Mouse (Mus musculus) lung, embryonic 14.5 days (tissue): Measurements from ENCODE around the gene Trmt2b. TPM values are rescaled to one million over a fixed set of nuclear protein-coding genes. Genes with fewer than 3 reads are reported as not detected.

Experiments
- ATAC-seq: fragments of 200-750 bp; cut with Nextera tagmentation; 2 replicates; pipeline ENCODE4 v1.8.0; 2017; ENCODE audit warnings: mild to moderate bottlenecking, moderate TSS enrichment, moderate library complexity; ENCODE audit not compliant: insufficient read depth
- DNase-seq: peaks from one replicate; pipeline ENCODE4 v3.0.0-alpha.2; 2015
- H3K27ac ChIP-seq: fragments of 300-500 bp; sonication (generic); 2 replicates; pipeline ENCODE4 v1.5.1; 2014; ENCODE audit warnings: low read depth, mild to moderate bottlenecking, moderate library complexity
- H3K27me3 ChIP-seq: fragments of 300-500 bp; sonication (generic); 2 replicates; pipeline ENCODE4 v1.6.1; 2014; ENCODE audit warnings: low read length, control low read depth; ENCODE audit not compliant: insufficient read depth
- H3K36me3 ChIP-seq: fragments of 300-500 bp; sonication (generic); 2 replicates; pipeline ENCODE4 v1.6.1; 2014; ENCODE audit warnings: control low read depth; ENCODE audit not compliant: insufficient read depth
- H3K4me1 ChIP-seq: fragments of 300-500 bp; sonication (generic); 2 replicates; pipeline ENCODE4 v1.6.1; 2014; ENCODE audit warnings: antibody characterized with exemption, control low read depth; ENCODE audit not compliant: insufficient read depth
- H3K4me2 ChIP-seq: fragments of 300-500 bp; sonication (generic); 2 replicates; pipeline ENCODE4 v1.6.1; 2014; ENCODE audit warnings: mild to moderate bottlenecking
- H3K4me3 ChIP-seq: fragments of 300-500 bp; sonication (generic); 2 replicates; pipeline ENCODE4 v1.5.1; 2014; ENCODE audit warnings: low read depth, low read length
- H3K9ac ChIP-seq: fragments of 300-500 bp; sonication (generic); 2 replicates; pipeline ENCODE4 v1.6.1; 2014
- H3K9me3 ChIP-seq: fragments of 300-500 bp; sonication (generic); 2 replicates; pipeline ENCODE4 v1.6.1; 2016; ENCODE audit warnings: low read depth, low read length, control low read depth
- CTCF ChIP-seq: IDR thresholded peaks from 2 replicates; pipeline ENCODE4 v1.5.1; 2016; ENCODE audit warnings: antibody characterized with exemption, low read depth
- WGBS: fragments of 180-500 bp; shearing (Covaris S2); extraction: QIAGEN DNeasy Blood & Tissue Kit; methylation state at CpG from one replicate; pipeline ENCODE4 v1.1.7; 2014; 5-methylcytosine and 5-hydroxymethylcytosine counted together
- polyA plus RNA-seq: library from polyadenylated mRNA; unstranded; fragments of >200 nt; fragmentation: Nextera tagmentation; extraction: Ambion mirVana; gene quantifications from 2 replicates; pipeline ENCODE4 v1.2.1, GENCODE M21; 2014

The Trmt2b gene
- polyA plus RNA-seq, 1 experiment from 2014 or later = 18.0 TPM

DNA sequence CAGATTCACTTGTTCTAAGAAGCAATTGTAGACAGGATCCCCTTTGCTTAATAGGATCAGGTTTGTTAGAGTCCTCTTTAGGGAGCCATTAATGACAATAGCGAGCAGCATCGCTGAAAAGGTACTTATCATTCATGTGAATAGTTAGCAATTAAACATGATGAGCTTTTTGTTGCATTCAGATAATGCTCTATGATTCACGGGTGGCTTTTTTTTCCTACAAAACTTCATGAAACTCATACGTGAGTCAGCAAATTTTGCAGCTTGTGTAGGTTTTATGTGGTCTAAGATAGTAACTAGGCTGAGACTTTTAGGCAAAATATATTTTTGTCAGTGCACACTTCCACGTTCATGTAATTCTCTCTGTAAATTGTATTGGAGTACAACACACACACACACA is 23.4 kb upstream of the Trmt2b start:
- 63% methylated on average over 5 of the region's 5 CpGs for WGBS
- TF ChIP-seq CTCF = no peak
- Histone ChIP-seq H3K27ac (no peak overlapping the region), H3K27me3 (no peaks in the 10 kb centered on the region), H3K4me3 (no peak overlapping the region), H3K36me3 (no peaks in the 10 kb centered on the region), H3K9ac (no peak overlapping the region), H3K4me1 (no peaks in the 10 kb centered on the region), H3K4me2 (no peak overlapping the region), H3K9me3 (no peaks in the 10 kb centered on the region)
- DNase-seq = no peak
- no peak for ATAC-seq

DNA sequence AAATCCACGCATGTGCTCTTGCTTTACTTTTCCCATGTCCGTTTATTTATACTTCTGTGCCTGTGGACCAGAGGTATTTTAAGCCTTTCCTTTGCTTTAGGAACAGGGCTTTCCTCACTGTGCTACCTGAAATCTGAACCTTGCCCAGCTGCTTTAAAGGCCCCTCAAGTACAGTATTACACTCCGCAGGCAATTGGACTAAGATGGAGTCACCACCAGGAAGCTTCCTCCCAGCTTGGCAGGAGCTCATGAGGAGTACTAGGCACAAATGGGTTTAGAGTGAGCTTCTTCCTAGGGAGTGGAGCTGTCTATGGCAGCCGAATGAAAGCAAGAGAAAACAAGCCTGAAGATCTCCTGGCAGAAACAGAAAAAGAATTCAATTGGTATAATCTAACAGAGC is 20.4 kb upstream of the Trmt2b start:
- DNase-seq (no peak), ATAC-seq (no peak)
- Histone ChIP-seq H3K27ac (no peak overlapping the region), H3K4me2 (peak overlapping the region; percentile 62), H3K4me3 (no peak overlapping the region), H3K27me3 (0 out of 2 replicates have a peak, but pooled peaks cover 3% of the 10 kb centered on the region), H3K9me3 (no peaks in the 10 kb centered on the region), H3K4me1 (no peaks in the 10 kb centered on the region), H3K36me3 (no peaks in the 10 kb centered on the region), H3K9ac (no peak overlapping the region)
- no peak for TF ChIP-seq CTCF
- 46% methylated on average over 4 of the region's 4 CpGs for WGBS

DNA sequence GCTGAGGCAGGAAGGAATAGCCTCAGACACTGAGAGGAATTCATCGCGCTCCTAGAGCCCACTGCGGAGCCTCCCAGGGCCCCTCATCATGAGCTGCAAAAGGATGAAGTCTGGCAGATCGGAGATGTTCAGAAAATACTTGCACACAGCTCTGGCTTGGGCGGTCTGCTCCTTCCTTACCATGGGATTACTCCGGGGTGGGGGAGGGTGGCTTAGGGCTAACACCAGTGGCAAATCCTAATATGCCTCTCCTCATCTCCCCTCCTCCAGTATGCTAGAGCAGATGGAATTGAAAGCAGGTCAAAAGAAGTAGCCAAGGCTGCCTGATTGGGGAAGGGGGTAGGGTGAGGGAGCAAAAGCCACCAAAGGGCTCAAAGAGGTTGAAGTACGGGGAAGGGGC is 20.0 kb upstream of the Trmt2b start:
- H3K9ac ChIP-seq = no peak overlapping the region; the same call in 1 of the 2 replicates
- ATAC-seq = peak; percentile 52

DNA sequence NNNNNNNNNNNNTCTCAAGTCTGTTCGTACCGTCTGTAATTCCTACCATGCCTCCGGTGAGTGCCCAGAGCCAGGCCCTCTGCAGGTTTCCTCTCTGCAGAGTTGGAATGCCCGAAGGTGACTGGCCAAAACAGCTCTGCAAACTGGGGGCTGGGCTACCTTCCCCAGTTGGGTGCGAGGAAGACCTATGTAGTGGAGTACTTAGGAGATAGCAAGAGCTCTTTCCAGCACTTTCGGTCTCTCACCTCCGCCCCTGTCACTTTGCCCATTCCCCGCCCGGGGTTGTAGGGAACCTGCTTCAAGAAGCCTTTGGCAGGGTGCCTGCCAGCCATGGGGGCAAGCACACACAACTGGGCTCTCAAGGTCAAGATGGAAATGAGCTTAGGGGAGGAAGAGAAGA is 19.5 kb upstream of the Trmt2b start:
- WGBS = 19% methylated on average over 9 of the region's 9 CpGs
- Histone ChIP-seq H3K4me1 (no peaks in the 10 kb centered on the region), H3K36me3 (no peaks in the 10 kb centered on the region), H3K27me3 (0 out of 2 replicates have a peak, but pooled peaks cover 3% of the 10 kb centered on the region), H3K9me3 (no peaks in the 10 kb centered on the region), H3K27ac (no peak overlapping the region), H3K4me2 (peak overlapping the region; percentile 62), H3K4me3 (peak overlapping the region; percentile 38), H3K9ac (no peak overlapping the region; the same call in 1 of the 2 replicates)
- TF ChIP-seq CTCF = no peak
- ATAC-seq (peak; percentile 48; the same call in 1 of the 2 replicates), DNase-seq (peak; percentile 1)

More for the DNA sequence above, 20.0 kb upstream of the Trmt2b start:
- 0 out of 2 replicates have a peak, but pooled peaks cover 3% of the 10 kb centered on the region for H3K27me3 ChIP-seq
- TF ChIP-seq CTCF = no peak
- H3K36me3 ChIP-seq = no peaks in the 10 kb centered on the region
- H3K4me1 ChIP-seq = no peaks in the 10 kb centered on the region
- H3K4me2 ChIP-seq = peak overlapping the region; percentile 62
- peak overlapping the region; percentile 38 for H3K4me3 ChIP-seq
- 21% methylated on average over 7 of the region's 7 CpGs for WGBS
- H3K27ac ChIP-seq = no peak overlapping the region
- H3K9me3 ChIP-seq = no peaks in the 10 kb centered on the region
- peak; percentile 2 for DNase-seq

DNA sequence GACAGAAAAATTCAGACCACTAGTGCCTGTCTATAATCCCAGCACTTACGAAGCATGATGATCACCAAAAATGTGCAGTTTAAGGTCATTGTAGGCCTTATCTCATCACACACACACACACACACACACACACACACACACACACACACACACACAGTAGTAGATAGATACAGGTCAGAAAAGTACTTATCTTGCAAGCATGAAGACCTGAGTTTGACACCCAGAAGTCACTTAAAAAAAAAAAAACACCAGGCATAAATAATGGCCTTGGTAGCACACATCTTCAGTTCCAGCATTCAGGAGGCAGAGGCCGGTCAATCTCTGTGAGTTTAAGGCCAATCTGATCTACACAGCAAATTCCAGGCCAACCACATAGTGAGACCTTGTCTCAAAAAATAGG is 10.5 kb upstream of the Trmt2b start:
- H3K4me1 ChIP-seq = no peaks in the 10 kb centered on the region
- no peaks in the 10 kb centered on the region for H3K36me3 ChIP-seq
- no peak for ATAC-seq
- 92% methylated on average over 2 of the region's 2 CpGs for whole genome bisulfite sequencing
- no peak overlapping the region for H3K4me3 ChIP-seq
- no peaks in the 10 kb centered on the region for H3K9me3 ChIP-seq
- no peaks in the 10 kb centered on the region for H3K27me3 ChIP-seq
- H3K4me2 ChIP-seq = no peak overlapping the region
- no peak overlapping the region for H3K27ac ChIP-seq
- H3K9ac ChIP-seq = no peak overlapping the region
- no peak for TF ChIP-seq CTCF
- DNase-seq = no peak

DNA sequence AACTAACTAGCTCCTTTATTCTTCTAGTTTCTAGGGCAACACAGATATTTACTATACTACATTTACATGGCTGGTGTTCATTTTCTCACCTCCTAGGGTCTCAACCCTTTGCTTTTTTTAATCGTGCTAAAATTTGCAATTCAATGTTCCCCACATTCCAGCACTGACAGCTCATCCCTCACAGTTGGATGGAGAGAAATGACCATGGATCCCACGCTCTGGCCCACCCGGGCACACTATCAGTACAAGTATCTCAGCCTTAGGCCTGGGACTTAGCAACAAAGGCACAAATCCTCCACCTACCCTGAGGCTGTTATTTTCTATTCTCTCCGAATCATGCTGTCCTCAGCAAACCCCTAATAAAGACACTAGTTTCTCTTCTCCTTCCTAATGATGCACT is 9.0 kb upstream of the Trmt2b start:
- no peak overlapping the region for H3K9ac ChIP-seq
- no peaks in the 10 kb centered on the region for H3K27me3 ChIP-seq
- no peaks in the 10 kb centered on the region for H3K4me1 ChIP-seq
- H3K9me3 ChIP-seq = no peaks in the 10 kb centered on the region
- no peak overlapping the region for H3K4me3 ChIP-seq
- DNase-seq (no peak), ATAC-seq (no peak)
- no peak for TF ChIP-seq CTCF
- 49% methylated on average over 4 of the region's 4 CpGs for WGBS
- H3K36me3 ChIP-seq = no peaks in the 10 kb centered on the region
- no peak overlapping the region for H3K27ac ChIP-seq
- H3K4me2 ChIP-seq = no peak overlapping the region

DNA sequence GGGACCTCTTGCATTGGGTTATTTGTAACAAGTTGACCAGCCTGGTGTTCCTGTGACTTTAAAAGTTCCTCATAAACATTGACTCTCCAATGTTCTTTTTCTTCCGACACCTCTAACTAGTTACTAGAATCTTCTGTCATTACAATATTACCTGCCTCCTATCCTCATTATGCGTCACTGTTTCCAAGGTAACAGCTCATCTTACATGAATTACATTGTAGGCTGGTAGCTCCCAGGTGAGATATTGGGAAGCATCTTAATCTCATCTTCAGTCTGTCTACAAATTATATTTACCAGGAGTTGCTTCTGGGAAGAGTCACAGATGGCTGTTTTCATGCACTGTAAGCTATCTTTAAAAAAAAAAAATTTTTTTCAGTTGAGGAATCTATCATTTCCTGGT is 8.3 kb upstream of the Trmt2b start:
- no peak for ATAC-seq
- Histone ChIP-seq H3K27ac (no peak overlapping the region), H3K36me3 (no peaks in the 10 kb centered on the region), H3K27me3 (no peaks in the 10 kb centered on the region), H3K9ac (no peak overlapping the region), H3K9me3 (no peaks in the 10 kb centered on the region), H3K4me3 (no peak overlapping the region), H3K4me2 (no peak overlapping the region), H3K4me1 (no peaks in the 10 kb centered on the region)
- no peak for TF ChIP-seq CTCF
- no peak for DNase-seq
- 91% methylated on average over 2 of the region's 2 CpGs for WGBS

DNA sequence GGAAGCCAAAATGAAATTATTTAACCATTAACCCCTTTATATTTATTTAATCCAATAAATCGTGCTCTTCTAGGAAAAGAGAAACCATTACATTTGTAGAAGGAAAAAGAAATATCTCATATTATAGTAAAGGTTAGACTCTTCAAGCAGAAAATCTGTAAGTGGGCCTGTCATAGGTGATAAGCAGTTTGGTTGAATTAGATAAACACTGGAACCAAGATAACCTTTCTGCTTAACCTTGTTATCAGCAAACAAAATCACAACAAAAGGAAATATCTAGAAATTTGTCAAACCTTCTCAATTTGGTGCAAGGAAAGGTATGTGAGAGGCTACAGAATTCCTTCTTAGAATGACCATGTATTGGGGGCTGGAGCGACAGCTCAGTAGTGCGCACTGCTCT is 3.7 kb upstream of the Trmt2b start:
- H3K27ac ChIP-seq = no peak overlapping the region
- H3K4me1 ChIP-seq = no peaks in the 10 kb centered on the region
- no peak overlapping the region for H3K9ac ChIP-seq
- H3K4me2 ChIP-seq = no peak overlapping the region
- no peaks in the 10 kb centered on the region for H3K27me3 ChIP-seq
- WGBS = 62% methylated on average over 3 of the region's 3 CpGs
- no peak for DNase-seq
- no peaks in the 10 kb centered on the region for H3K9me3 ChIP-seq
- no peak for ATAC-seq
- TF ChIP-seq CTCF = no peak
- no peak overlapping the region for H3K4me3 ChIP-seq
- H3K36me3 ChIP-seq = no peaks in the 10 kb centered on the region
